Mouse (Mus musculus) limb, embryonic 14.5 days (tissue): ENCODE data around the gene Rpl32. TPM values are rescaled to one million over a fixed set of nuclear protein-coding genes. Genes with fewer than 3 reads are reported as not detected.
A peak's percentile ranks its signal among the peaks of the same experiment; 100 is the strongest.

Source experiments
- ATAC-seq: fragments of 200-750 bp; cut with Nextera tagmentation; 2 replicates; pipeline ENCODE4 v1.8.0; 2017; ENCODE audit warnings: low read depth, moderate number of reproducible peaks, moderate TSS enrichment; ENCODE audit not compliant: low FRiP score
- DNase-seq: peaks from one replicate; pipeline ENCODE4 v3.0.0-alpha.2; 2015; ENCODE audit warnings: low spot score
- H3K27ac ChIP-seq: fragments of 300-500 bp; sonication (generic); replicated peaks from 2 replicates; pipeline ENCODE4 v1.5.1; 2014; ENCODE audit warnings: low read depth, mild to moderate bottlenecking, low read length, moderate library complexity, mixed read lengths
- H3K27me3 ChIP-seq: fragments of 300-500 bp; sonication (generic); 2 replicates; pipeline ENCODE4 v1.6.1; 2014; ENCODE audit warnings: low read length, mixed read lengths; ENCODE audit not compliant: control insufficient read depth, insufficient read depth
- H3K36me3 ChIP-seq: fragments of 300-500 bp; sonication (generic); 2 replicates; pipeline ENCODE4 v1.6.1; 2014; ENCODE audit warnings: mild to moderate bottlenecking, low read length, moderate library complexity, mixed read lengths; ENCODE audit not compliant: control insufficient read depth, insufficient read depth
- H3K4me1 ChIP-seq: fragments of 300-500 bp; sonication (generic); 2 replicates; pipeline ENCODE4 v1.6.1; 2014; ENCODE audit warnings: antibody characterized with exemption, low read length, mixed read lengths; ENCODE audit not compliant: control insufficient read depth, insufficient read depth
- H3K4me2 ChIP-seq: fragments of 300-500 bp; sonication (generic); replicated peaks from 2 replicates; pipeline ENCODE4 v1.6.1; 2014; ENCODE audit warnings: low read depth, mild to moderate bottlenecking, low read length, moderate library complexity; ENCODE audit not compliant: severe bottlenecking
- H3K4me3 ChIP-seq: fragments of 300-500 bp; sonication (generic); replicated peaks from 2 replicates; pipeline ENCODE4 v1.5.1; 2014; ENCODE audit warnings: low read length
- H3K9ac ChIP-seq: fragments of 300-500 bp; sonication (generic); 2 replicates; pipeline ENCODE4 v1.6.1; 2014; ENCODE audit warnings: mild to moderate bottlenecking, low read depth, low read length, moderate library complexity; ENCODE audit not compliant: severe bottlenecking
- H3K9me3 ChIP-seq: fragments of 300-500 bp; sonication (generic); 2 replicates; pipeline ENCODE4 v1.6.1; 2016; ENCODE audit warnings: low read length; ENCODE audit not compliant: control insufficient read depth
- POLR2A ChIP-seq: fragments of 200-500 bp; IDR thresholded peaks from 2 replicates; pipeline ENCODE4 v1.8.0; 2012; ENCODE audit warnings: inconsistent platforms, mild to moderate bottlenecking, moderate library complexity, borderline replicate concordance; ENCODE audit not compliant: insufficient read depth, insufficient read length; ENCODE audit errors: extremely low read depth
- WGBS: fragments of 180-500 bp; shearing (Covaris S2); extraction: QIAGEN DNeasy Blood & Tissue Kit; methylation state at CpG from one replicate; pipeline ENCODE4 v1.1.7; 2014; 5-methylcytosine and 5-hydroxymethylcytosine counted together
- polyA plus RNA-seq, 2 experiments: library from polyadenylated mRNA; depleted of rRNA in 1 of 2; stranded (reverse) in 1 of 2; unstranded in 1 of 2; fragments of >200 nt; fragmentation: Nextera tagmentation in 1 of 2; extraction: Ambion mirVana in 1 of 2; gene quantifications; 2 replicates each; pipeline versions ENCODE4 v1.2.1 to v1.2.3; 2012 to 2014

Rpl32 gene
- polyA plus RNA-seq, 2 experiments: 2,604 to 2,685 TPM

- H3K4me3 ChIP-seq: no peak overlapping the region
- no peaks in the 10 kb centered on the region for H3K27me3 ChIP-seq
- no peaks in the 10 kb centered on the region for H3K9me3 ChIP-seq
- 89% methylated on average over 3 of the region's 3 CpGs for WGBS
- no peaks in the 10 kb centered on the region for H3K4me1 ChIP-seq
- no peak overlapping the region for H3K9ac ChIP-seq
- H3K4me2 ChIP-seq: no peak overlapping the region
- ATAC-seq: no peak
- TF ChIP-seq POLR2A: no peak
- no peak overlapping the region for H3K27ac ChIP-seq
- peaks cover 94% of the 10 kb centered on the region for H3K36me3 ChIP-seq
- no peak for DNase-seq
Measured at GRCm38 (mm10) chr6:115782781-115783180, 25.8 kb downstream of the Rpl32 start.

DNA sequence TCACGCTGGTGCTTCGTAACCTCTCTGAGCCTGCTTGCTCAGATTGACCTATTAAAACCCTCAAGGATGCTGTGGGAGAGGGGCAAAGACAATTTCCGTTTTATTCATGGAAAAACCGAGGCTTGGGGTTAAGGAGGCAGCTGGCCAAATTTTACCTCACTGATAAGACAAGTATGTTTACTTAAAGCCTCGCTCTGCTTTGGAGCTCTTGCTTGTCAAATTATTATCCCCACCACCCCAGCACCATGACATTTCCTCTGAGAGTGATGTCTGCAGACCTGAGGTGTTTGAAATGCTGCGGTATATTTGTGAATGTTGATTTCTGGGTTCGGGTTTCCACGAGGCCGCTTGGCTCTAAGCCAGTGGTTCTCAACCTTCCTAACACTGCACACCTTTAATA lies 32.2 kb downstream of the Rpl32 start:
- Histone ChIP-seq H3K4me1 (peaks cover 21% of the 10 kb centered on the region), H3K9me3 (no peaks in the 10 kb centered on the region), H3K4me2 (peak overlapping the region; percentile 85), H3K9ac (peak overlapping the region; percentile 82), H3K27ac (peak overlapping the region; percentile 28; the same call in 1 of the 2 replicates), H3K36me3 (peaks cover 29% of the 10 kb centered on the region), H3K27me3 (no peaks in the 10 kb centered on the region), H3K4me3 (peak overlapping the region; percentile 85)
- 46% methylated on average over 9 of the region's 9 CpGs for WGBS
- no peak for ATAC-seq
- no peak for TF ChIP-seq POLR2A
- no peak for DNase-seq

DNA sequence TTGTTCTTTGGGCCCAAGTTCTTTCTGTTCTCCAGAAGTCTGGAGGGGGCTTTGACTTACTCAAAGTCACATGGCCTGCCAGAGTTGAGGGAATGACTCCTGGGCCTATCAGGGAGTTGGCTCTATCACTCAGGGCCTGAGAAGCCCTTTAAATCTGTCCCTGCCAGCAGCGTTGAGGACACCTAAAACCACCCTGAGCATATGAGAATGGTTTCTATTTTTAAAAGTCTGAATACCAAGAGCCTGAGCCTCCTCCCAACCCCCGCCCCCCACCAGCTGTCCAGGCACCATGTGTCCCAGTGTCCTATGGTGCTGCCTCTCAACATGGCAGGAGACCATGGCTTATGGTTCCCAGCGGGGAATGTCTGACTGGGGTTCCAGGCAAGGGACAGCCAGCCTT lies 32.7 kb downstream of the Rpl32 start:
- no peak for TF ChIP-seq POLR2A
- H3K27ac ChIP-seq: peak overlapping the region; percentile 28; the same call in 1 of the 2 replicates
- H3K4me1 ChIP-seq: peaks cover 21% of the 10 kb centered on the region
- DNase-seq: peak; percentile 26
- peak; percentile 51 for ATAC-seq
- peak overlapping the region; percentile 82 for H3K9ac ChIP-seq
- peak overlapping the region; percentile 85 for H3K4me3 ChIP-seq
- H3K27me3 ChIP-seq: no peaks in the 10 kb centered on the region
- no peaks in the 10 kb centered on the region for H3K9me3 ChIP-seq
- H3K4me2 ChIP-seq: peak overlapping the region; percentile 85
- WGBS: 38% methylated on average over 3 of the region's 3 CpGs
- H3K36me3 ChIP-seq: peaks cover 25% of the 10 kb centered on the region

DNA sequence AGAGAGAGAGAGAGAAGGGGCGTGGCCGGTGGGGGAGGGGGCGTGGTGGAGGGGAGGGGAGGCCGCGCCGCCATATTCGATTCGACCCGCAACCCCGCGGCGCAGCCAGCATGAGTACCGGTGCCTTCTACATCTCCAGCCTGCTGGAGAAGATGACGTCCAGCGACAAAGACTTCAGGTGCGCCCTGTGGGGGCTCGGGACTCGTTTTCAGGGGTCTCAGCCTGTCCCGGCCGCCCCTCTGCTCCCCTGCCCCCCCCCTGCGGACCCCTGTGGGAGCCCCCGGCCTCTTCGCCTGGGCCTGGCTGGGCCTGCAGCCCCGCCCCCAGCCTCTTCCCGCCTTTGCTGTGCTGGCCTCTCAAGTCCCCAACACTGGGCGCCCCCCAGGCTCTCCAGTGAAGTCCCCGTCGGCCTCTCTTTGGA lies 34.0 kb downstream of the Rpl32 start, which contains the start of gene Cand2:
TSS of gene Cand2 (plus strand) at position 38 of the 421 bp plus-strand sequence.
- no peaks in the 10 kb centered on the region for H3K27me3 ChIP-seq
- no peak for TF ChIP-seq POLR2A
- peak within 1 kb of the TSS; percentile 85 for H3K4me2 ChIP-seq
- H3K36me3 ChIP-seq: peaks cover 12% of the 10 kb centered on the region; the same call in 1 of the 2 replicates
- peak; percentile 84 for ATAC-seq
- H3K4me3 ChIP-seq: peak within 1 kb of the TSS; percentile 85
- H3K4me1 ChIP-seq: peaks cover 21% of the 10 kb centered on the region
- peak; percentile 76 for DNase-seq
- H3K27ac ChIP-seq: peak within 1 kb of the TSS; percentile 85
- 0% methylated on average over 11 of the region's 28 CpGs for WGBS
- peak within 1 kb of the TSS; percentile 82 for H3K9ac ChIP-seq
- no peaks in the 10 kb centered on the region for H3K9me3 ChIP-seq

GRCm38 (mm10) chr6:115773966-115774413 lies 34.6 kb downstream of the Rpl32 start:
- TF ChIP-seq POLR2A: no peak
- WGBS: 1% methylated on average over 14 of the region's 14 CpGs
- H3K4me1 ChIP-seq: peaks cover 21% of the 10 kb centered on the region
- no peaks in the 10 kb centered on the region for H3K9me3 ChIP-seq
- H3K27me3 ChIP-seq: no peaks in the 10 kb centered on the region
- peak overlapping the region; percentile 85 for H3K4me3 ChIP-seq
- H3K36me3 ChIP-seq: peaks cover 7% of the 10 kb centered on the region; the same call in 1 of the 2 replicates
- DNase-seq: peak; percentile 63
- H3K9ac ChIP-seq: peak overlapping the region; percentile 44
- H3K27ac ChIP-seq: peak overlapping the region; percentile 29; the same call in 1 of the 2 replicates
- H3K4me2 ChIP-seq: peak overlapping the region; percentile 85
- ATAC-seq: peak; percentile 71
